Mouse (Mus musculus) T-helper 1 cell (primary cell): Measurements from ENCODE around the gene Zmynd12.

ENCODE experiments used
- in situ Hi-C: fragments of 300-600 bp; cut with MboI, MseI; formaldehyde crosslinking; loops from one replicate; pipeline ENCODE4 v1.15.1; 2025; ENCODE audit warnings: high pct_unique_total_duplicates

Zmynd12 gene

GRCm38 (mm10) chr4:119447261-119447660 is 24.6 kb downstream of the Zmynd12 start:
- in situ Hi-C loops, result no loop called here

GRCm38 (mm10) chr4:119447786-119448185 is 25.2 kb downstream of the Zmynd12 start:
- in situ Hi-C loops, result no loop called here

- in situ Hi-C loops, result no loop called here
Observed at GRCm38 (mm10) chr4:119450436-119450835, 27.8 kb downstream of the Zmynd12 start.

- in situ Hi-C loops, result no loop called here
Observed at GRCm38 (mm10) chr4:119453128-119453527, 30.5 kb downstream of the Zmynd12 start.

GRCm38 (mm10) chr4:119453533-119453932 is 30.9 kb downstream of the Zmynd12 start:
- in situ Hi-C loops, result no loop called here

GRCm38 (mm10) chr4:119460296-119460695 is 37.7 kb downstream of the Zmynd12 start:
- in situ Hi-C loops, result loop anchor here (5.0 kb wide), 1 partner anchor 73 kb away; no protein-coding TSS in a partner anchor

GRCm38 (mm10) chr4:119460728-119461141 is 38.1 kb downstream of the Zmynd12 start:
- in situ Hi-C loops, result loop anchor here (5.0 kb wide), 1 partner anchor 73 kb away; no protein-coding TSS in a partner anchor

GRCm38 (mm10) chr4:119462457-119462856 is 39.8 kb downstream of the Zmynd12 start:
- in situ Hi-C loops, result loop anchor here (5.0 kb wide), 1 partner anchor 75 kb away; no protein-coding TSS in a partner anchor

- in situ Hi-C loops, result loop anchor here (5.0 kb wide), 1 partner anchor 76 kb away; no protein-coding TSS in a partner anchor
Observed at GRCm38 (mm10) chr4:119462858-119463755, 40.5 kb downstream of the Zmynd12 start.

GRCm38 (mm10) chr4:119463756-119464419 is 41.3 kb downstream of the Zmynd12 start:
- in situ Hi-C loops, result loop anchor here (5.0 kb wide), 1 partner anchor 77 kb away; no protein-coding TSS in a partner anchor

GRCm38 (mm10) chr4:119465841-119466240 is 43.2 kb downstream of the Zmynd12 start:
- in situ Hi-C loops, result no loop called here

GRCm38 (mm10) chr4:119467720-119468380 is 45.2 kb downstream of the Zmynd12 start:
- in situ Hi-C loops, result no loop called here

- in situ Hi-C loops, result no loop called here
Observed at GRCm38 (mm10) chr4:119472545-119472944, 49.9 kb downstream of the Zmynd12 start.

- in situ Hi-C loops, result no loop called here
Observed at GRCm38 (mm10) chr4:119473150-119473549, 50.5 kb downstream of the Zmynd12 start.

GRCm38 (mm10) chr4:119483051-119483450 is 60.4 kb downstream of the Zmynd12 start:
- in situ Hi-C loops, result no loop called here

GRCm38 (mm10) chr4:119484882-119485281 is 62.3 kb downstream of the Zmynd12 start:
- in situ Hi-C loops, result no loop called here

GRCm38 (mm10) chr4:119489666-119490065 is 67.1 kb downstream of the Zmynd12 start:
- in situ Hi-C loops, result no loop called here

- in situ Hi-C loops, result no loop called here
Observed at GRCm38 (mm10) chr4:119490806-119491205, 68.2 kb downstream of the Zmynd12 start.

- in situ Hi-C loops, result no loop called here
Observed at GRCm38 (mm10) chr4:119492291-119492932, 69.8 kb downstream of the Zmynd12 start, which contains the start of gene Rimkla. TSS of gene Rimkla (minus strand) at chr4:119492628.

GRCm38 (mm10) chr4:119492933-119493327 is 70.3 kb downstream of the Zmynd12 start:
- in situ Hi-C loops, result no loop called here

- in situ Hi-C loops, result no loop called here
Observed at GRCm38 (mm10) chr4:119498319-119498848, 75.8 kb downstream of the Zmynd12 start.
